Mouse (Mus musculus) lung, postnatal 0 days (tissue): ENCODE data around the gene March6. TPM values are rescaled to one million over a fixed set of nuclear protein-coding genes. Genes with fewer than 3 reads are reported as not detected.

Experiments used
- ATAC-seq: fragments of 200-750 bp; cut with Nextera tagmentation; 2 replicates; pipeline ENCODE4 v1.8.0; 2017; ENCODE audit warnings: moderate library complexity
- DNase-seq: peaks from one replicate; pipeline ENCODE4 v3.0.0-alpha.2; 2016; ENCODE audit warnings: low spot score
- H3K27ac ChIP-seq: fragments of 300-500 bp; sonication (generic); 2 replicates; pipeline ENCODE4 v1.5.1; 2014; ENCODE audit warnings: antibody characterized with exemption, mild to moderate bottlenecking, low read length, mixed read lengths
- H3K27me3 ChIP-seq: fragments of 300-500 bp; sonication (generic); replicated peaks from 2 replicates; pipeline ENCODE4 v1.6.1; 2014; ENCODE audit warnings: low read length, mixed read lengths; ENCODE audit not compliant: insufficient read depth
- H3K36me3 ChIP-seq: fragments of 300-500 bp; sonication (generic); 2 replicates; pipeline ENCODE4 v1.6.1; 2014; ENCODE audit warnings: low read length, mixed read lengths; ENCODE audit not compliant: insufficient read depth
- H3K4me1 ChIP-seq: fragments of 300-500 bp; sonication (generic); 2 replicates; pipeline ENCODE4 v1.6.1; 2014; ENCODE audit warnings: antibody characterized with exemption, low read depth, low read length, mixed read lengths; ENCODE audit not compliant: insufficient read depth
- H3K4me2 ChIP-seq: fragments of 300-500 bp; sonication (generic); replicated peaks from 2 replicates; pipeline ENCODE4 v1.6.1; 2014; ENCODE audit warnings: low read depth, mild to moderate bottlenecking, low read length, moderate library complexity, mixed read lengths
- H3K4me3 ChIP-seq: fragments of 300-500 bp; sonication (generic); 2 replicates; pipeline ENCODE4 v1.5.1; 2014; ENCODE audit warnings: low read depth, low read length
- H3K9ac ChIP-seq: fragments of 300-500 bp; sonication (generic); replicated peaks from 2 replicates; pipeline ENCODE4 v1.6.1; 2014; ENCODE audit warnings: low read depth, mild to moderate bottlenecking
- H3K9me3 ChIP-seq: fragments of 300-500 bp; sonication (generic); 2 replicates; pipeline ENCODE4 v1.6.1; 2016; ENCODE audit warnings: low read length, mixed read lengths
- CTCF ChIP-seq: IDR thresholded peaks from 2 replicates; pipeline ENCODE4 v1.5.1; 2016; ENCODE audit warnings: antibody characterized with exemption, mild to moderate bottlenecking
- EP300 ChIP-seq: IDR thresholded peaks from 2 replicates; pipeline ENCODE4 v1.6.1; 2016; ENCODE audit warnings: antibody characterized with exemption, mild to moderate bottlenecking, control low read depth
- WGBS: fragments of 180-500 bp; shearing (Covaris S2); extraction: QIAGEN DNeasy Blood & Tissue Kit; methylation state at CpG from one replicate; pipeline ENCODE4 v1.1.7; 2014; 5-methylcytosine and 5-hydroxymethylcytosine counted together
- polyA plus RNA-seq: library from polyadenylated mRNA; unstranded; fragments of >200 nt; fragmentation: Nextera tagmentation; extraction: Ambion mirVana; gene quantifications from 2 replicates; pipeline ENCODE4 v1.2.1, GENCODE M21; 2015

The March6 gene
- polyA plus RNA-seq, 1 experiment from 2014 or later: 18.3 TPM

DNA sequence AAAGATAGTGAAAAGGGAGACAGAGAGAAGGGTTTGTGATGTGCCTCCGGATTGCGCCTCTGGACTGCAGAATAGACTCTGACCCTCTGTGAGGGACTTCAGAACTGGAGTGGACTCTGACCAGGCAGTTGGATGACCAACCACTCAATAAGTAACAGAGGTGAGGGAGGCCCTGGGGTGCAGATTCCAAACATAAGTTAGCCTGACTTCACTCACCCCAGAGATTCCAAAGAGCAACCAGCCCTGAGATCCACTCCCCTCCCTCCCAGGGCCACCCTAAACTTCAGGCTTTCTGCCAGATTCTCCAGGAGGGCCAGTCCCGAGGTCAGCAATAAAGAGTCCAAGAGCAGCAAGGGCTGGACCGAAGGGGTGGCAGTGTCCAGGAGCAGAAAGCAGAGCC is 123.4 kb downstream of the March6 start:
- DNase-seq (no peak), ATAC-seq (no peak)
- Histone ChIP-seq H3K36me3 (no peaks in the 10 kb centered on the region), H3K4me2 (no peak overlapping the region), H3K4me3 (no peak overlapping the region), H3K9ac (no peak overlapping the region), H3K9me3 (no peaks in the 10 kb centered on the region), H3K27ac (no peak overlapping the region), H3K27me3 (no peaks in the 10 kb centered on the region), H3K4me1 (no peaks in the 10 kb centered on the region)
- 47% methylated on average over 4 of the region's 4 CpGs for WGBS
- TF ChIP-seq EP300 (no peak), CTCF (no peak)

DNA sequence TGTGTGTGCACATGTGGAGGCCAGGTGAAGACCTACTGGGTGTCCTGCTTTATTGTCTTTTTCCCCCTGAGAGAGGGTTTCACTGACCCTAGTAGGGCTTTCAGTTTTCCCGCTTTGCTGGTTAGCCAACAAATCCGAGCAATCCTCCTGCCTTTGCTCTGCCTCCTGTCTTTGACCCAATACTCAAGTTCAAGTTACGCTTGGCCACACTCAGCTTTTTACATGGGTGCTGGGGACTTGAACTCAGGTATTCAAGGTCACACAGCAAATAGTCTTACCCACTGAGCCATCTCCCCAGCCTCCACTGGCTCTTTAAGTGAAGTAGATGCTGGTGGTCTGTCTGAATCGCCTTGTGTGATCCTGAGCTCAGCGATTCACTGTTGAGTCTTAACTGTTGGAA is 124.0 kb downstream of the March6 start:
- no peak for TF ChIP-seq EP300
- no peak for TF ChIP-seq CTCF
- Histone ChIP-seq H3K27ac (no peak overlapping the region), H3K4me3 (no peak overlapping the region), H3K9ac (no peak overlapping the region), H3K4me1 (no peaks in the 10 kb centered on the region), H3K4me2 (no peak overlapping the region), H3K9me3 (no peaks in the 10 kb centered on the region), H3K27me3 (no peaks in the 10 kb centered on the region), H3K36me3 (no peaks in the 10 kb centered on the region)
- WGBS: 64% methylated on average over 5 of the region's 5 CpGs
- no peak for DNase-seq
- ATAC-seq: no peak

Other genes starting within 250 kb of the March6 start
- 18.7 and 19.8 TPM in 2 replicates for gene Ankrd33b, start 163.3 kb downstream of the March6 start, polyA plus RNA-seq
- 7.4 and 10.4 TPM in 2 replicates for gene Ropn1l, start 77.3 kb downstream of the March6 start, polyA plus RNA-seq
- 12.2 and 13.5 TPM in 2 replicates for gene Cmbl, start 34.3 kb upstream of the March6 start, polyA plus RNA-seq
- gene Cct5, start 70.8 kb upstream of the March6 start, polyA plus RNA-seq: 211 and 225 TPM in 2 replicates
- 9.8 and 14.0 TPM in 2 replicates for gene Fam173b, start 70.8 kb upstream of the March6 start, polyA plus RNA-seq